Mouse (Mus musculus) megakaryocyte, embryonic 14.5 days (primary cell): ENCODE results near the gene Zscan5b.

Experiments used
- FLI1 ChIP-seq: IDR thresholded peaks from 2 replicates; pipeline ENCODE4 v1.6.1; 2012; ENCODE audit warnings: low read length, inconsistent platforms, mixed read lengths
- GATA1 ChIP-seq: IDR thresholded peaks from 3 replicates; pipeline ENCODE4 v1.6.1; 2012; ENCODE audit warnings: mixed read lengths, low read length, inconsistent platforms, borderline replicate concordance

DNA sequence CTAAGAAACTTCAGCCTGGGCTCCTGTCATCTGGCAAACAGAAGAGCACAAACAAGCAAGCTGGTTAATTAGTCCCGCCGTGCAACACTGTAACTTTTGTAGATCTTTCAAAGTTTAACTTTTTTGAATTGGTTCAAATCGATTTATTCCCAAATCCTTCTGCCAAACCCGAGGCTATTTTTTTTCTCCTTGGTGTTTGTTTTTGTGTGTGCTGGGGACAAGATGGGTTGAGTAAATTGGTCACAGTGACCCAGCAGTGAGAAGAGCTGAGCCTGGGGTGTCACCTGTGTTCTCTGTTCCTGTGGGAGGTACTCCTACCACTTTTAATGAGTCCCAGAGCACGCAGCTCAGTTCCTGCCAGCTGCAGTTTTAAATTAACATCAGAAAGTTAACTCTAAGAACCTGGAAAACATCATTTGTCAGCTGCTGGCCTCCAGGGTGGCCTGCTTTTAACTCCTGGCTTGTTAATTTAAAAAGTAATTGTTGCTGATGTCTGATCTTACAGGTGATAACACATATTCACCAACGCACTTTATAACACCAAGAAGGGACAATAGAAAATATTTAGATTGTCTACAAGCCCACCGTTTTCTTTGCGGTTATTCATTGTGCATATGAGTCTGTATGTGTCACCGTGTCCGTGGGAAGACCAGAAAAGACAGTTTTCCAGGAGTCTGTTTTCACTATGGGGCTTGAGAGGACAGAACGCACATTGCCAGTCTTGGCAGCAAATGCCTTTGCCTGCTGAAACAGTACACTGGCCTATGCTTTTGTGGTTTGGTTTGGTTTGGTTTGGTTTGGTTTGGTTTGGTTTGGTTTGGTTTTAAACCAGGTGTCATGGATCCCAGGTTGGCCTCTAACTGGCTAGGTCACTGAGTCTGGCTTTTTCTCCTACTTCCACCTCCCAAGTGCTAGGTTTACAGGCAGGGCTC, 22.5 kb downstream of the Zscan5b start:
- TF ChIP-seq GATA1 = no peak
- TF ChIP-seq FLI1 = no peak
